In genomic region chr1:36551904-36552303, GRCm38 (mm10) we compare ENCODE assay signal across 32 mouse cellular contexts. TPM values are rescaled to one million over a fixed set of nuclear protein-coding genes. Genes with fewer than 3 reads are reported as not detected.
DNase-seq lines count a peak whose midpoint lies in the region; ATAC-seq and TF ChIP-seq lines count a peak whose summit lies in the region.
"Had no signal": no experiment of that assay in that cellular context is flagged by ENCODE, and none has a peak within 500 bp of the region (broad histone marks: within the 10 kb centered on the region; RNA-seq: fewer than 3 reads in every experiment).

No protein-coding gene starts in this region.

- H3K4me2 ChIP-seq in hindbrain, embryonic 13.5 days: no peak overlapping the region
- no peak overlapping the region for H3K4me2 ChIP-seq in hindbrain, embryonic 11.5 days (replicated peaks; ENCODE audit: low read depth, low read length)
- no peak overlapping the region for H3K4me2 ChIP-seq in lung, embryonic 14.5 days
- H3K4me2 ChIP-seq: heart, embryonic 11.5 days; hindbrain, embryonic 15.5 days; limb, embryonic 13.5 days; liver, embryonic 11.5 days; stomach, embryonic 15.5 days had no signal

- TF ChIP-seq CTCF in lung, embryonic 14.5 days (IDR thresholded peaks at IDR 0.05; ENCODE audit: low read depth): peak; percentile 5; the same call in 1 of the 2 replicates

- no peaks in the 10 kb centered on the region for H3K27me3 ChIP-seq in hindbrain, embryonic 13.5 days
- no peaks in the 10 kb centered on the region for H3K27me3 ChIP-seq in hindbrain, embryonic 11.5 days (ENCODE audit: control insufficient read depth, insufficient read depth, low read length)
- no peaks in the 10 kb centered on the region for H3K27me3 ChIP-seq in lung, embryonic 14.5 days (ENCODE audit: insufficient read depth, low read length)
- H3K27me3 ChIP-seq: hindbrain, embryonic 15.5 days; limb, embryonic 13.5 days; stomach, embryonic 15.5 days had no signal

- peaks cover 75% of the 10 kb centered on the region for H3K36me3 ChIP-seq in hindbrain, embryonic 13.5 days
- H3K36me3 ChIP-seq in hindbrain, embryonic 11.5 days (ENCODE audit: control insufficient read depth, insufficient read depth, low read length): peaks cover 34% of the 10 kb centered on the region
- H3K36me3 ChIP-seq in lung, embryonic 14.5 days (ENCODE audit: insufficient read depth): peaks cover 78% of the 10 kb centered on the region

- no peak overlapping the region for H3K27ac ChIP-seq in hindbrain, embryonic 13.5 days
- no peak overlapping the region for H3K27ac ChIP-seq in hindbrain, embryonic 11.5 days (ENCODE audit: low read depth, low read length)
- no peak overlapping the region for H3K27ac ChIP-seq in lung, embryonic 14.5 days (ENCODE audit: low read depth)
- H3K27ac ChIP-seq: hindbrain, embryonic 15.5 days; limb, embryonic 13.5 days; stomach, embryonic 15.5 days had no signal

- ATAC-seq in hindbrain, embryonic 13.5 days (ENCODE audit: low FRiP score): no peak
- ATAC-seq in hindbrain, embryonic 11.5 days (ENCODE audit: low FRiP score): no peak
- ATAC-seq in lung, embryonic 14.5 days (ENCODE audit: insufficient read depth): no peak
- ATAC-seq: activated CD4-positive, CD25-positive, alpha-beta regulatory T cell, adult 4 months; CD4-positive, CD25-positive, alpha-beta regulatory T cell, adult 4 months; inflammation-experienced regulatory T-cells, adult 6 months had no signal

- no peak overlapping the region for H3K4me3 ChIP-seq in hindbrain, embryonic 13.5 days
- H3K4me3 ChIP-seq in hindbrain, embryonic 11.5 days (ENCODE audit: low read depth, low read length): no peak overlapping the region
- H3K4me3 ChIP-seq in lung, embryonic 14.5 days (ENCODE audit: low read depth, low read length): no peak overlapping the region
- H3K4me3 ChIP-seq: erythroblast, embryonic 14.5 days; hindbrain, embryonic 15.5 days; limb, embryonic 13.5 days; stomach, embryonic 15.5 days had no signal

- peak; percentile 71 for DNase-seq in cerebellum, adult 9-11 months
- no peak for DNase-seq in cerebellum, postnatal 10 days
- no peak for DNase-seq in hindbrain, embryonic 11.5 days (ENCODE audit: low spot score)
- no peak for DNase-seq in lung, embryonic 14.5 days
- DNase-seq in lung, postnatal 10 days: no peak
- DNase-seq in spleen, postnatal 14 days (ENCODE audit: low spot score in 2 of 2): no peak
- DNase-seq: adrenal gland, adult 2 months; adrenal gland, postnatal 36 days; gastrocnemius, postnatal 25 days; heart, adult 18-20 months; heart, postnatal 36 days; kidney, adult 2 months; kidney, postnatal 4 days; midbrain, embryonic 14.5 days; retina, postnatal 1 day; right cerebral cortex, postnatal 14 days; thymus, postnatal 14 days had no signal

- 0 out of 2 replicates have a peak overlapping the region, but pooled peaks have one; percentile 24 for H3K9ac ChIP-seq in hindbrain, embryonic 13.5 days
- no peak overlapping the region for H3K9ac ChIP-seq in hindbrain, embryonic 11.5 days (ENCODE audit: low read depth, low read length)
- no peak overlapping the region for H3K9ac ChIP-seq in lung, embryonic 14.5 days
- H3K9ac ChIP-seq: hindbrain, embryonic 15.5 days; limb, embryonic 13.5 days; stomach, embryonic 15.5 days had no signal

- peaks cover 64% of the 10 kb centered on the region for H3K4me1 ChIP-seq in hindbrain, embryonic 13.5 days (replicated peaks)
- H3K4me1 ChIP-seq in hindbrain, embryonic 11.5 days (replicated peaks; ENCODE audit: control insufficient read depth, insufficient read depth, low read length): peaks cover 14% of the 10 kb centered on the region
- peaks cover 21% of the 10 kb centered on the region for H3K4me1 ChIP-seq in lung, embryonic 14.5 days (ENCODE audit: insufficient read depth)

- 90% methylated on average over 17 of the region's 17 CpGs for WGBS in hindbrain, embryonic 13.5 days
- WGBS in hindbrain, embryonic 11.5 days: 94% methylated on average over 17 of the region's 17 CpGs
- 79% methylated on average over 17 of the region's 17 CpGs for WGBS in lung, embryonic 14.5 days

- H3K9me3 ChIP-seq in hindbrain, embryonic 13.5 days: no peaks in the 10 kb centered on the region
- H3K9me3 ChIP-seq in hindbrain, embryonic 11.5 days (ENCODE audit: control insufficient read depth, low read length): no peaks in the 10 kb centered on the region
- no peaks in the 10 kb centered on the region for H3K9me3 ChIP-seq in lung, embryonic 14.5 days (ENCODE audit: low read depth, low read length)
- H3K9me3 ChIP-seq: hindbrain, embryonic 15.5 days; limb, embryonic 13.5 days; stomach, embryonic 15.5 days had no signal

RNA-seq across cellular contexts. Expression of gene Ankrd39, which starts 4.7 kb away (rescaled TPM):
- polyA plus RNA-seq in hindbrain, embryonic 13.5 days (2015; fragmentation: Nextera tagmentation; extraction: Ambion mirVana): 22.4 TPM in 2 replicates
- polyA plus RNA-seq in hindbrain, embryonic 11.5 days (2014; fragmentation: Nextera tagmentation; extraction: Ambion mirVana): 12.8 and 13.1 TPM in 2 replicates
- polyA plus RNA-seq in lung, embryonic 14.5 days (2014; fragmentation: Nextera tagmentation; extraction: Ambion mirVana): 18.9 and 19.9 TPM in 2 replicates

RNA-seq across cellular contexts. Expression of gene Sema4c, which starts 6.2 kb away (rescaled TPM):
- polyA plus RNA-seq in hindbrain, embryonic 13.5 days (2015; fragmentation: Nextera tagmentation; extraction: Ambion mirVana): 28.3 and 31.8 TPM in 2 replicates
- 4.3 and 5.9 TPM in 2 replicates for polyA plus RNA-seq in hindbrain, embryonic 11.5 days (2014; fragmentation: Nextera tagmentation; extraction: Ambion mirVana)
- 2.2 and 2.7 TPM in 2 replicates for polyA plus RNA-seq in lung, embryonic 14.5 days (2014; fragmentation: Nextera tagmentation; extraction: Ambion mirVana)

RNA-seq across cellular contexts. Expression of gene Gm42417, which starts 12.7 kb away (rescaled TPM):
- polyA plus RNA-seq in hindbrain, embryonic 13.5 days (2015; fragmentation: Nextera tagmentation; extraction: Ambion mirVana): 0.43 TPM in 1 of 2 replicates, not detected in the other
- not detected in 2 replicates for polyA plus RNA-seq in hindbrain, embryonic 11.5 days (2014; fragmentation: Nextera tagmentation; extraction: Ambion mirVana)
- polyA plus RNA-seq in lung, embryonic 14.5 days (2014; fragmentation: Nextera tagmentation; extraction: Ambion mirVana): not detected in 2 replicates
- polyA plus RNA-seq: adrenal gland, adult 2 months; embryonic facial prominence, embryonic 14.5 days; erythroblast, embryonic 14.5 days; forebrain, embryonic 11.5 days; heart, embryonic 11.5 days; heart, embryonic 16.5 days; kidney, adult 2 months; liver, embryonic 11.5 days; liver, embryonic 16.5 days; midbrain, embryonic 14.5 days; small intestine, adult 2 months; stomach, embryonic 15.5 days had no signal

RNA-seq across cellular contexts. Expression of gene Ankrd23, which starts 15.2 kb away (rescaled TPM):
- polyA plus RNA-seq in hindbrain, embryonic 13.5 days (2015; fragmentation: Nextera tagmentation; extraction: Ambion mirVana): 16.3 and 19.5 TPM in 2 replicates
- polyA plus RNA-seq in hindbrain, embryonic 11.5 days (2014; fragmentation: Nextera tagmentation; extraction: Ambion mirVana): 6.1 and 6.8 TPM in 2 replicates
- 11.6 and 11.7 TPM in 2 replicates for polyA plus RNA-seq in lung, embryonic 14.5 days (2014; fragmentation: Nextera tagmentation; extraction: Ambion mirVana)

RNA-seq across cellular contexts. Expression of gene Cnnm3, which starts 40.2 kb away (rescaled TPM):
- 4.2 and 5.1 TPM in 2 replicates for polyA plus RNA-seq in hindbrain, embryonic 13.5 days (2015; fragmentation: Nextera tagmentation; extraction: Ambion mirVana)
- 3.9 and 7.9 TPM in 2 replicates for polyA plus RNA-seq in hindbrain, embryonic 11.5 days (2014; fragmentation: Nextera tagmentation; extraction: Ambion mirVana)
- polyA plus RNA-seq in lung, embryonic 14.5 days (2014; fragmentation: Nextera tagmentation; extraction: Ambion mirVana): 5.4 and 5.9 TPM in 2 replicates
